Mouse (Mus musculus): Measurements from ENCODE around the gene Abcc2. TPM values are rescaled to one million over a fixed set of nuclear protein-coding genes. Genes with fewer than 3 reads are reported as not detected.

The Abcc2 gene
- total and polyA plus RNA-seq, 2 experiments from 2014 or later, result not detected

- DNase-seq (ENCODE audit: low spot score), result peak; percentile 95
- peaks cover 5% of the 10 kb centered on the region; the same call in 1 of the 2 replicates for H3K4me1 ChIP-seq (ENCODE audit: control insufficient read depth, insufficient read depth)
- H3K36me3 ChIP-seq (replicated peaks; ENCODE audit: control insufficient read depth, insufficient read depth, low read length), result peaks cover 33% of the 10 kb centered on the region
- peak within 1 kb of the TSS; percentile 60 for H3K4me2 ChIP-seq (ENCODE audit: low read depth, low read length)
- TF ChIP-seq EP300 (IDR thresholded peaks at IDR 0.05; ENCODE audit: low read depth), result no peak
- peak; percentile 23; the same call in 1 of the 2 replicates for TF ChIP-seq CTCF (IDR thresholded peaks at IDR 0.05; ENCODE audit: low read depth)
- peak within 1 kb of the TSS; percentile 64 for H3K4me3 ChIP-seq (ENCODE audit: low read depth, low read length)
- no peaks in the 10 kb centered on the region for H3K27me3 ChIP-seq (ENCODE audit: control insufficient read depth, insufficient read depth, low read length)
- peak within 1 kb of the TSS; percentile 58 for H3K9ac ChIP-seq (replicated peaks; ENCODE audit: low read depth, low read length)
- H3K27ac ChIP-seq (ENCODE audit: low read depth), result peak within 1 kb of the TSS; percentile 96
- ATAC-seq (ENCODE audit: insufficient read depth, low read depth), result peak; percentile 90
- no peaks in the 10 kb centered on the region for H3K9me3 ChIP-seq (replicated peaks; ENCODE audit: control insufficient read depth, low read length)
- WGBS, result under 1% methylated on average over 62 of the region's 62 CpGs
Observed at GRCm38 (mm10) chr19:43752489-43753225, 29.3 kb upstream of the Abcc2 start, which contains the start of the genes Cutc and Cox15. Gene Cutc, plus strand, starts transcription at chr19:43752996. Gene Cox15, minus strand, starts transcription at chr19:43753000.

- Histone ChIP-seq H3K4me3 (ENCODE audit: low read depth, low read length) (peak overlapping the region; percentile 64), H3K9me3 (replicated peaks; ENCODE audit: control insufficient read depth, low read length) (no peaks in the 10 kb centered on the region), H3K27me3 (ENCODE audit: control insufficient read depth, insufficient read depth, low read length) (no peaks in the 10 kb centered on the region), H3K27ac (ENCODE audit: low read depth) (peak overlapping the region; percentile 96), H3K4me1 (ENCODE audit: control insufficient read depth, insufficient read depth) (peaks cover 5% of the 10 kb centered on the region; the same call in 1 of the 2 replicates), H3K36me3 (replicated peaks; ENCODE audit: control insufficient read depth, insufficient read depth, low read length) (peaks cover 26% of the 10 kb centered on the region), H3K9ac (replicated peaks; ENCODE audit: low read depth, low read length) (peak overlapping the region; percentile 58), H3K4me2 (ENCODE audit: low read depth, low read length) (peak overlapping the region; percentile 60)
- no peak for TF ChIP-seq EP300 (IDR thresholded peaks at IDR 0.05; ENCODE audit: low read depth)
- TF ChIP-seq CTCF (IDR thresholded peaks at IDR 0.05; ENCODE audit: low read depth), result peak; percentile 81
- 1% methylated on average over 24 of the region's 24 CpGs for WGBS
- DNase-seq (ENCODE audit: low spot score) (peak; percentile 63), ATAC-seq (ENCODE audit: insufficient read depth, low read depth) (peak; percentile 87)
Observed at GRCm38 (mm10) chr19:43753226-43753835, 28.7 kb upstream of the Abcc2 start.

GRCm38 (mm10) chr19:43754237-43754636 lies 27.8 kb upstream of the Abcc2 start:
- Histone ChIP-seq H3K9me3 (replicated peaks; ENCODE audit: control insufficient read depth, low read length) (no peaks in the 10 kb centered on the region), H3K4me1 (ENCODE audit: control insufficient read depth, insufficient read depth) (peaks cover 5% of the 10 kb centered on the region; the same call in 1 of the 2 replicates), H3K4me3 (ENCODE audit: low read depth, low read length) (no peak overlapping the region), H3K9ac (replicated peaks; ENCODE audit: low read depth, low read length) (no peak overlapping the region), H3K27ac (ENCODE audit: low read depth) (no peak overlapping the region), H3K4me2 (ENCODE audit: low read depth, low read length) (no peak overlapping the region), H3K27me3 (ENCODE audit: control insufficient read depth, insufficient read depth, low read length) (no peaks in the 10 kb centered on the region), H3K36me3 (replicated peaks; ENCODE audit: control insufficient read depth, insufficient read depth, low read length) (peaks cover 17% of the 10 kb centered on the region)
- WGBS, result 75% methylated on average over 2 of the region's 2 CpGs
- no peak for DNase-seq (ENCODE audit: low spot score)
- no peak for ATAC-seq (ENCODE audit: insufficient read depth, low read depth)
- no peak for TF ChIP-seq EP300 (IDR thresholded peaks at IDR 0.05; ENCODE audit: low read depth)
- TF ChIP-seq CTCF (IDR thresholded peaks at IDR 0.05; ENCODE audit: low read depth), result no peak

GRCm38 (mm10) chr19:43754872-43755271 lies 27.1 kb upstream of the Abcc2 start:
- Histone ChIP-seq H3K9me3 (replicated peaks; ENCODE audit: control insufficient read depth, low read length) (no peaks in the 10 kb centered on the region), H3K4me3 (ENCODE audit: low read depth, low read length) (no peak overlapping the region), H3K4me2 (ENCODE audit: low read depth, low read length) (no peak overlapping the region), H3K36me3 (replicated peaks; ENCODE audit: control insufficient read depth, insufficient read depth, low read length) (peaks cover 13% of the 10 kb centered on the region; the same call in 1 of the 2 replicates), H3K9ac (replicated peaks; ENCODE audit: low read depth, low read length) (no peak overlapping the region), H3K27me3 (ENCODE audit: control insufficient read depth, insufficient read depth, low read length) (no peaks in the 10 kb centered on the region), H3K27ac (ENCODE audit: low read depth) (no peak overlapping the region), H3K4me1 (ENCODE audit: control insufficient read depth, insufficient read depth) (peaks cover 5% of the 10 kb centered on the region; the same call in 1 of the 2 replicates)
- DNase-seq (ENCODE audit: low spot score) (no peak), ATAC-seq (ENCODE audit: insufficient read depth, low read depth) (no peak)
- 61% methylated on average over 2 of the region's 2 CpGs for WGBS
- TF ChIP-seq CTCF (IDR thresholded peaks at IDR 0.05; ENCODE audit: low read depth) (no peak), EP300 (IDR thresholded peaks at IDR 0.05; ENCODE audit: low read depth) (no peak)

GRCm38 (mm10) chr19:43760504-43760903 lies 21.5 kb upstream of the Abcc2 start:
- H3K4me1 ChIP-seq (ENCODE audit: control insufficient read depth, insufficient read depth), result no peaks in the 10 kb centered on the region
- no peak overlapping the region for H3K4me3 ChIP-seq (ENCODE audit: low read depth, low read length)
- H3K9me3 ChIP-seq (replicated peaks; ENCODE audit: control insufficient read depth, low read length), result no peaks in the 10 kb centered on the region
- no peak overlapping the region for H3K27ac ChIP-seq (ENCODE audit: low read depth)
- ATAC-seq (ENCODE audit: insufficient read depth, low read depth) (no peak), DNase-seq (ENCODE audit: low spot score) (peak; percentile 48)
- H3K27me3 ChIP-seq (ENCODE audit: control insufficient read depth, insufficient read depth, low read length), result no peaks in the 10 kb centered on the region
- H3K36me3 ChIP-seq (replicated peaks; ENCODE audit: control insufficient read depth, insufficient read depth, low read length), result no peaks in the 10 kb centered on the region
- H3K4me2 ChIP-seq (ENCODE audit: low read depth, low read length), result no peak overlapping the region
- TF ChIP-seq CTCF (IDR thresholded peaks at IDR 0.05; ENCODE audit: low read depth), result peak; percentile 74
- no peak for TF ChIP-seq EP300 (IDR thresholded peaks at IDR 0.05; ENCODE audit: low read depth)
- no peak overlapping the region for H3K9ac ChIP-seq (replicated peaks; ENCODE audit: low read depth, low read length)
- WGBS, result 17% methylated on average over 6 of the region's 6 CpGs

Measured in heart, postnatal 0 days (tissue).